Mouse (Mus musculus): ENCODE results near the gene Dmrtb1. TPM values are rescaled to one million over a fixed set of nuclear protein-coding genes. Genes with fewer than 3 reads are reported as not detected.

The Dmrtb1 gene
- polyA plus RNA-seq (2015; fragmentation: Nextera tagmentation; extraction: Ambion mirVana) = not detected in 2 replicates

DNA sequence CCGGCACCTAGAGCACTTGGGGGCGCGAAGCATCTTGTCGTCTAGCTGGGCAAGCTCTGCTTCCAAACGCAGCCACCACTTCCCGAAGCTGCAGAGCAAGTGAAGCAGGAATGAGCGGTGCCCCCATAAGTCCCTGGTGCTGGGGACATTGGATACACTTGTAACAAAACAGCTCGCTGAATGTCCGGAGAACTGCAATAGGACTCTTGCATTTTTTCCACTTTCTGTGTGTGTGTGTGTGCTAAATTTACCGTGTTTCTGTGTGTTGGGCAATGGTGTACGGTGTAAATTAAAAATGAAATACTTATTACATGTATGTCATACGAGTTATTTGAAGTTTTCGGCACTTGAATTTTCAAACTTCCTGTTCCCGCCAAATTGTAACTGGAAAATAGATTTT lies at the start of gene Dmrtb1:
Gene Dmrtb1 (minus strand): TSS at position 101 of the 400 bp plus-strand sequence.
- Histone ChIP-seq H3K27me3 (replicated peaks; ENCODE audit: control insufficient read depth, insufficient read depth, low read length) (no peaks in the 10 kb centered on the region), H3K27ac (ENCODE audit: low read length) (no peak within 1 kb of the TSS), H3K4me3 (ENCODE audit: low read length) (no peak within 1 kb of the TSS), H3K4me1 (ENCODE audit: control insufficient read depth, insufficient read depth, low read length) (0 out of 2 replicates have a peak, but pooled peaks cover 3% of the 10 kb centered on the region), H3K4me2 (ENCODE audit: low read depth, low read length) (no peak within 1 kb of the TSS), H3K9ac (ENCODE audit: low read depth, low read length) (no peak within 1 kb of the TSS), H3K36me3 (ENCODE audit: control insufficient read depth, insufficient read depth, low read length) (no peaks in the 10 kb centered on the region), H3K9me3 (ENCODE audit: control insufficient read depth, low read length) (no peaks in the 10 kb centered on the region)
- no peak for ATAC-seq
- WGBS = 90% methylated on average over 14 of the region's 14 CpGs

DNA sequence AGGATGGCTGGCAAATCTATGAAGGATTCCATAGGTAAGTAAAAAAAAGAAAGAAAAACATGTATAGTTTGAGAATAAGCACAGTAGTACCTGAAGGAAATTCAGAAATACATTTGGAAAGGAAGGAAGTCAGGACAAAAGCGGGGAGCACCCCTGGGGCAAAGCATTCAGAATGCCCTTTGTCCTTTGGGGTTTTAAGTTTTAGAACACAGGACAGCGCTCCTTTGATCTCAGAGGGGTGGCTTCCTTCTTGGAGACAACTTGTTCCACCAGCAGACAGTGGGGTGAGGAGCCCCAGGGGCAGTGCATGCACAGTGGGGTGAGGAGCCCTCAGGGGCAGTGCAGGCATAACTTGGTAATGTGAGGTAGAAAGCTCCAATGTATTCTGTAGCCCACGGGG lies 49.6 kb upstream of the Dmrtb1 start:
- H3K4me3 ChIP-seq (ENCODE audit: low read length) = no peak overlapping the region
- no peak for ATAC-seq
- WGBS = 39% methylated on average over 3 of the region's 3 CpGs
- no peaks in the 10 kb centered on the region for H3K27me3 ChIP-seq (replicated peaks; ENCODE audit: control insufficient read depth, insufficient read depth, low read length)
- H3K27ac ChIP-seq (ENCODE audit: low read length) = no peak overlapping the region
- H3K4me2 ChIP-seq (ENCODE audit: low read depth, low read length) = no peak overlapping the region
- no peaks in the 10 kb centered on the region for H3K36me3 ChIP-seq (ENCODE audit: control insufficient read depth, insufficient read depth, low read length)
- H3K4me1 ChIP-seq (ENCODE audit: control insufficient read depth, insufficient read depth, low read length) = peaks cover 2% of the 10 kb centered on the region; the same call in 1 of the 2 replicates
- no peaks in the 10 kb centered on the region for H3K9me3 ChIP-seq (ENCODE audit: control insufficient read depth, low read length)
- no peak overlapping the region for H3K9ac ChIP-seq (ENCODE audit: low read depth, low read length)

DNA sequence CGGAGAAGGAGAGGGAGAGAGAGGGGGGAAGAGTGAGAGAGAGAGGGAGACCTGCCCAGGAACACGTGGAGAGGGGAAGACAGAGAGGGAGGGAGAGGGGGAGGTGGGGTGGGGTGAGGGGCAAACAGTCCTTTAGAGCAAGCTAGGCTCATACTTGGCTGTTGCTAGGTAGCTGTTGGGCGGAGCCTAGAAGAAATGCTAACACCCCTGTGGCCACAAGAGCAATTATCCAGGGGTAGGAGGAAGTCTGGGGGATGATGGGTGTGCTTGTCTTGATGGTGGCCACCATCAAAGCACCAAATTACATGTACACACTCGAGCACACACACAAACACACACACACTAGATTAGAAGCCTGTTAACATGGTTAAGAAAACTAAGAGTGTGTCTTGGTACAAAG lies 48.6 kb upstream of the Dmrtb1 start:
- Histone ChIP-seq H3K27ac (ENCODE audit: low read length) (no peak overlapping the region), H3K36me3 (ENCODE audit: control insufficient read depth, insufficient read depth, low read length) (no peaks in the 10 kb centered on the region), H3K27me3 (replicated peaks; ENCODE audit: control insufficient read depth, insufficient read depth, low read length) (no peaks in the 10 kb centered on the region), H3K4me3 (ENCODE audit: low read length) (no peak overlapping the region), H3K4me1 (ENCODE audit: control insufficient read depth, insufficient read depth, low read length) (peaks cover 2% of the 10 kb centered on the region; the same call in 1 of the 2 replicates), H3K9me3 (ENCODE audit: control insufficient read depth, low read length) (no peaks in the 10 kb centered on the region), H3K9ac (ENCODE audit: low read depth, low read length) (no peak overlapping the region), H3K4me2 (ENCODE audit: low read depth, low read length) (no peak overlapping the region)
- ATAC-seq = no peak
- WGBS = 21% methylated on average over 4 of the region's 4 CpGs

DNA sequence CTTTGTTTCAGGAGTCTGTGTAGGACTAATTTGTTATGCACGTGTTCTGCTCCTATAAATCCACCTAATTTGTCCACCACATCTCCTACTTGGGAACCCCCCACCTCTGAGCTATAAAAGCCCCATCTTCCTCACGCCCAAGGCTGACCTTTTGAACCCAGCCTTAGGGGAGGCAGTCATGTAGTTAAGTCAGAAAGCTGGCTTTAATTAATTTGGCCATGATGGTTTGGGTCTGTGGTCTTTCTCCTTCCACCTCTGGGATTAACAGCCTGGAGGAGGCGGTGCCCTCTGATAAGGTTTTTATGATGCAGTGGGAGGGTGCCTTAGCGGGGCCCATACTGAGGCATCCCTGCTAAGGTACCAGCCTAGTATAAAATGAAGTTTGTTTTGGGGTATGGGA lies 48.2 kb upstream of the Dmrtb1 start:
- Histone ChIP-seq H3K36me3 (ENCODE audit: control insufficient read depth, insufficient read depth, low read length) (no peaks in the 10 kb centered on the region), H3K9ac (ENCODE audit: low read depth, low read length) (no peak overlapping the region), H3K9me3 (ENCODE audit: control insufficient read depth, low read length) (no peaks in the 10 kb centered on the region), H3K4me3 (ENCODE audit: low read length) (no peak overlapping the region), H3K4me2 (ENCODE audit: low read depth, low read length) (no peak overlapping the region), H3K27ac (ENCODE audit: low read length) (no peak overlapping the region), H3K4me1 (ENCODE audit: control insufficient read depth, insufficient read depth, low read length) (peaks cover 2% of the 10 kb centered on the region; the same call in 1 of the 2 replicates), H3K27me3 (replicated peaks; ENCODE audit: control insufficient read depth, insufficient read depth, low read length) (no peaks in the 10 kb centered on the region)
- no peak for ATAC-seq
- 20% methylated on average over 4 of the region's 4 CpGs for WGBS

DNA sequence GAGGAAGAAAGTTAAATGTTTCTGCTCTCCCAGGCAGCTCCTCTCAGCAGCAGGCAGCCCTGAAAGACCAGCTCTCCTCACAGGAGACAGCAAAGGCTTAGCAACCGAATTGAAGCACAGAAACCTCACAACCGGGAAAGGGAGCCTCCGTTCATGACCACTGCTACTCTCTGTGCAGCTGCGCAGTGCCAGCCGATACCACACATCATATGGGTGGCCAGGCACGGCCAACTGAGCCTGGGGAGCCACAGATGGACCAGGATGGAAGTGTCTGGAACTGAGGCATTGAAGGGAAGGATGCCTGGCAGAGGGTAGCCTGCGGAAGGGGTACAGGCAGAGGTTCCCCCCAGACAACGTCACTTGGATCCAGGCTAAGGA lies 47.0 kb upstream of the Dmrtb1 start:
- Histone ChIP-seq H3K4me3 (ENCODE audit: low read length) (no peak overlapping the region), H3K4me1 (ENCODE audit: control insufficient read depth, insufficient read depth, low read length) (peaks cover 2% of the 10 kb centered on the region; the same call in 1 of the 2 replicates), H3K4me2 (ENCODE audit: low read depth, low read length) (no peak overlapping the region), H3K36me3 (ENCODE audit: control insufficient read depth, insufficient read depth, low read length) (no peaks in the 10 kb centered on the region), H3K27ac (ENCODE audit: low read length) (no peak overlapping the region), H3K27me3 (replicated peaks; ENCODE audit: control insufficient read depth, insufficient read depth, low read length) (no peaks in the 10 kb centered on the region), H3K9ac (ENCODE audit: low read depth, low read length) (no peak overlapping the region), H3K9me3 (ENCODE audit: control insufficient read depth, low read length) (no peaks in the 10 kb centered on the region)
- WGBS = 60% methylated on average over 8 of the region's 8 CpGs
- ATAC-seq = no peak

DNA sequence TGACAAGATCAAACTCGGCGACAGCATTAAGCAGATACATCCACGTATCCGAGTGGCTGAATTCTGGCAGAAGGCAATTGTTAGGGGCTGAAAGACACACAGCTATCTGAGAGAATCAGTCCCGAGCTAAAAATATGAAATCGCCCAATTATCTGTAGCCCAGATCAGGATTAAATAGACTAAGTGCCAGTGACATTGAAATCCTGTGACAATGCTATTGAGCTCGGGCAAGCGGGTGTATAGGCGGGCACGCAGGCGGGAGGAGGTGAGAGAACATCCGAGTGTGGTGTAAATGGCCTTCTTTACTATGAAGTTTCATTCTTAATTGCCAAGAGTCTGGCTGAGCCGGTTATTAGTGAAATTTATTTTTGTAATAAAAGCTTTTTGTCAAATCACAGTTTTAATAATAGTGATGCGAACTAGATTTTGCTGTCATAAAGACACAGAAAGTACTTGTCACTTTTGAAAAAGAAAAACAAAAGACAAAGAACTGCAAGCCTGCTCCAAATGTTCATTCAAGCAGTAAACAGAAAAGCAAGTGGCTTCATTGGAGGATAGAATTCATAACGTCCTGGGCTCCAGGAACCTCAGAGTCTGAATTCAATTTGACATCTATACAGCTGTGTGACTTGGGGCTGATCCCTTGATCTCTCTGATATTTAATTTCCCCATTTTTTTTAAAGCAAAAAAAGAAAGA lies 46.5 kb upstream of the Dmrtb1 start:
- no peak for ATAC-seq
- no peak overlapping the region for H3K27ac ChIP-seq (ENCODE audit: low read length)
- H3K27me3 ChIP-seq (replicated peaks; ENCODE audit: control insufficient read depth, insufficient read depth, low read length) = no peaks in the 10 kb centered on the region
- no peaks in the 10 kb centered on the region for H3K9me3 ChIP-seq (ENCODE audit: control insufficient read depth, low read length)
- no peak overlapping the region for H3K4me3 ChIP-seq (ENCODE audit: low read length)
- H3K9ac ChIP-seq (ENCODE audit: low read depth, low read length) = no peak overlapping the region
- H3K4me1 ChIP-seq (ENCODE audit: control insufficient read depth, insufficient read depth, low read length) = peaks cover 2% of the 10 kb centered on the region; the same call in 1 of the 2 replicates
- H3K36me3 ChIP-seq (ENCODE audit: control insufficient read depth, insufficient read depth, low read length) = no peaks in the 10 kb centered on the region
- 83% methylated on average over 15 of the region's 15 CpGs for WGBS
- no peak overlapping the region for H3K4me2 ChIP-seq (ENCODE audit: low read depth, low read length)

DNA sequence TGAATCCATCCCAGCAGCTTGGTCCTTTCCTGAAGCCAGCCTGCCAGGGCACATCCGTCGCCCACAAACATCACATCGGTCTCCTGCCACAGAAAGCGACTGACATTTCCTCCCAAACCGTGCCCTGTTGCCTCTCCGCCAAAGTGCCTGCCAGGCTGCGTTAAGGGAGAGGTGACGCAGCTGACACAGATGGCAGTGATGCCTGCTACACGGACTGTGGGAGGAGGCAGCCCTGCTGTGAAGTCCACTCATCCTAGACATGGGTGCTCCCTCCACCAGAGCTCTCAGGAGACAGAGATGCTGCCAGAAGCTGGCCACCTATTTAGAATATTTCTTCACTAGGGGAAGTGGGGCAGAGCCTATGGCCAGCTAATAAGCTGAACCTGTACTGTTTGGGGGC lies 41.4 kb upstream of the Dmrtb1 start:
- Histone ChIP-seq H3K36me3 (ENCODE audit: control insufficient read depth, insufficient read depth, low read length) (no peaks in the 10 kb centered on the region), H3K4me3 (ENCODE audit: low read length) (no peak overlapping the region), H3K9me3 (ENCODE audit: control insufficient read depth, low read length) (no peaks in the 10 kb centered on the region), H3K9ac (ENCODE audit: low read depth, low read length) (no peak overlapping the region), H3K27ac (ENCODE audit: low read length) (no peak overlapping the region), H3K27me3 (replicated peaks; ENCODE audit: control insufficient read depth, insufficient read depth, low read length) (no peaks in the 10 kb centered on the region), H3K4me2 (ENCODE audit: low read depth, low read length) (no peak overlapping the region), H3K4me1 (ENCODE audit: control insufficient read depth, insufficient read depth, low read length) (no peaks in the 10 kb centered on the region)
- 75% methylated on average over 9 of the region's 9 CpGs for WGBS
- ATAC-seq = no peak

DNA sequence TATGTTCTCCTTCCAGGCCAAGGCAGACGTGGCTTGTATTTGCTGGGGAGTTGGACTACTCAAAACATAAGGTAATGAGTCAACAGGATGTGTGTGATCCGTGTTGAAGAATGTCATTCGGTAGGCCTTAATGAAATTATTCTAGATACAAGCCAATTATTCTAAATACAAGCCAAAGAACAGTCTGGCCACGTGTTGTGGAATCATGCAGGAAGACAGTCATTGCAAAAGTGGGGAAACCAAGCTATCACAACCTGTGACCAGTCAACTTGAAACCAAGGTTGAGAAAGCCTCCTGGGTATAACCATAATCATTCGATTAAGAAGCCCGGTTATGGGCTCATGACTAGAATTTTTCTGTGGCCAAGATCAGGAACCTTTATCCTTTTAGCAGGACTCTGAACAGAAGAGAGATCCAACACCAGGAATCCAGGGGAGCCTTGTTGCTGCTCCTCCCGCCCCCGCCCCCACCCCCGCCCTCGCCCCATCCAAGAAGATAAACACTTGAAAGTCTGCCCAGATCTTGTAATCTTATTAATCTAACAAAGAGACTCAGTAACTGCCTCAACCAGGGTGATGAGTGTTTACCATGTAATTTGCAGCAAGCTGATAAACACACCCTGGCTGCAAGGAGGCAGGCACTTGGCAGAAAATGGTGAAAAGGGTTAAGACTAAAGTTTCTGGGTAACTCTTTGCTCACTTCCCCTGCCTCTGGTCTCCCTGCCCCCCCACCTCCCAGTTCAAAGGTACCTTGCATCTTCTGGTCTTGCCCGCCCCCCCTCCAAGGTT lies 36.2 kb upstream of the Dmrtb1 start:
- WGBS = 55% methylated on average over 11 of the region's 11 CpGs
- H3K4me3 ChIP-seq (ENCODE audit: low read length) = no peak overlapping the region
- H3K27ac ChIP-seq (ENCODE audit: low read length) = no peak overlapping the region
- no peaks in the 10 kb centered on the region for H3K36me3 ChIP-seq (ENCODE audit: control insufficient read depth, insufficient read depth, low read length)
- no peak for ATAC-seq
- no peak overlapping the region for H3K4me2 ChIP-seq (ENCODE audit: low read depth, low read length)
- no peaks in the 10 kb centered on the region for H3K9me3 ChIP-seq (ENCODE audit: control insufficient read depth, low read length)
- no peaks in the 10 kb centered on the region for H3K27me3 ChIP-seq (replicated peaks; ENCODE audit: control insufficient read depth, insufficient read depth, low read length)
- no peak overlapping the region for H3K9ac ChIP-seq (ENCODE audit: low read depth, low read length)
- H3K4me1 ChIP-seq (ENCODE audit: control insufficient read depth, insufficient read depth, low read length) = no peaks in the 10 kb centered on the region

DNA sequence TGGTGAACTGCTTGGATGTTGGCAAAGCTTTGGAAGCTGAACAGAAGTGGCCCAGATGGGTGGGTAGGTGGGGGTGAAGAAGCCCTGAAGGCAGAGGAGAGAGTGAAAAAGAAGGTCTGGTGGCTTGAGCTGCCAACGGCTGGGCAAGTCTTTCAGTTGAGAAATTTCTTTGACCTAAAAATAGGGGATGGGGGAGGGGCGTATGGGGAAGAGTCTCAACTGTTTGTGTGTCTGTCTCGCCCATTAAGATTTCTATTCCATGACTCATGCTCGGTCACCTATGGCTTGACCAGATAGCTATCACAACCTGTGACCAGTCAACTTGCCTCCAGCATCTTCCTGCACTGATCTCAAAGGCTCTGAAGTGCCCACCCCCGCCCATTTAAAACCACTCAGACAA lies 35.1 kb upstream of the Dmrtb1 start:
- H3K9me3 ChIP-seq (ENCODE audit: control insufficient read depth, low read length) = no peaks in the 10 kb centered on the region
- ATAC-seq = no peak
- H3K4me1 ChIP-seq (ENCODE audit: control insufficient read depth, insufficient read depth, low read length) = no peaks in the 10 kb centered on the region
- H3K4me3 ChIP-seq (ENCODE audit: low read length) = no peak overlapping the region
- no peak overlapping the region for H3K9ac ChIP-seq (ENCODE audit: low read depth, low read length)
- WGBS = 65% methylated on average over 5 of the region's 5 CpGs
- H3K27ac ChIP-seq (ENCODE audit: low read length) = no peak overlapping the region
- no peaks in the 10 kb centered on the region for H3K27me3 ChIP-seq (replicated peaks; ENCODE audit: control insufficient read depth, insufficient read depth, low read length)
- no peak overlapping the region for H3K4me2 ChIP-seq (ENCODE audit: low read depth, low read length)
- H3K36me3 ChIP-seq (ENCODE audit: control insufficient read depth, insufficient read depth, low read length) = no peaks in the 10 kb centered on the region
